Mouse (Mus musculus) lung, adult 2 months (tissue): ENCODE measurements around the gene Erlin1.

Experiments used
- CTCF ChIP-seq: fragments of 200-500 bp; IDR thresholded peaks from 2 replicates; pipeline ENCODE4 v1.5.1; 2011; ENCODE audit warnings: mild to moderate bottlenecking, low read length, control low read depth; ENCODE audit not compliant: insufficient read depth
- POLR2A ChIP-seq: fragments of 200-500 bp; IDR thresholded peaks from 2 replicates; pipeline ENCODE4 v1.6.1; 2011; ENCODE audit warnings: low read depth, mild to moderate bottlenecking, control low read depth, low read length, borderline replicate concordance; ENCODE audit errors: extremely low read depth

- TF ChIP-seq CTCF = no peak
- no peak for TF ChIP-seq POLR2A
These were observed 36.2 kb downstream of the Erlin1 start for GRCm38 (mm10) chr19:44033396-44033795.
